Mouse (Mus musculus) cerebellum, postnatal 36 days (tissue): ENCODE results near the gene Ugt1a2.
"Not testable (repeated sequence)": the region's sequence is repeated elsewhere in the genome, so short reads cannot be mapped to it uniquely, and the experiment has no call there.

Source experiments
- DNase-seq, 2 experiments: peaks; one replicate each; pipeline ENCODE4 v3.0.0; 2021 to 2022; ENCODE audit warnings: mixed read lengths in 2 of 2

Ugt1a2 gene

GRCm38 (mm10) chr1:88218051-88218450 lies 17.6 kb downstream of the Ugt1a2 start:
- DNase-seq = no peak

- no peak for DNase-seq
Observed at GRCm38 (mm10) chr1:88218591-88218990, 18.2 kb downstream of the Ugt1a2 start.

GRCm38 (mm10) chr1:88219054-88219453 lies 18.7 kb downstream of the Ugt1a2 start:
- DNase-seq = no peak

- DNase-seq = no peak
Observed at GRCm38 (mm10) chr1:88220336-88220735, 19.9 kb downstream of the Ugt1a2 start.

DNA sequence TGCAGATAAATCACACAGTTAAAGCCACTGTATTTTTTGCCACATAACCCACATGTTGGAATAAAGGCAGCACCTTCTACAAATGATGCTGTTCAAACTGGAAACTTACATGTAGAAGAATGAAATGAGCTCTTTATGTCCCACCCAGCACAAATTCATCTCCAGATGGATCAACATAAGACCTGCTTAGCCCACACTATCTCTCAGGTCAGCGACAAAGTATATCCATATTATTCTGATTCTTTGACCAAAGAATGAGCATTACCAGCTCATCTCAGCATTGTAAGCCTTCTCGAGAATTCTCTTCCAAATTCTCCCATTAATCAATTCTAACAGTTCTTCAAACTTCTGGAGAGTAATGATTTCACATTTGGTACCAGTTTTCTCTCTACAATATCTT lies 21.8 kb downstream of the Ugt1a2 start:
- DNase-seq = no peak

- not testable (repeated sequence) for DNase-seq
Observed at GRCm38 (mm10) chr1:88223011-88223515, 22.7 kb downstream of the Ugt1a2 start.

DNA sequence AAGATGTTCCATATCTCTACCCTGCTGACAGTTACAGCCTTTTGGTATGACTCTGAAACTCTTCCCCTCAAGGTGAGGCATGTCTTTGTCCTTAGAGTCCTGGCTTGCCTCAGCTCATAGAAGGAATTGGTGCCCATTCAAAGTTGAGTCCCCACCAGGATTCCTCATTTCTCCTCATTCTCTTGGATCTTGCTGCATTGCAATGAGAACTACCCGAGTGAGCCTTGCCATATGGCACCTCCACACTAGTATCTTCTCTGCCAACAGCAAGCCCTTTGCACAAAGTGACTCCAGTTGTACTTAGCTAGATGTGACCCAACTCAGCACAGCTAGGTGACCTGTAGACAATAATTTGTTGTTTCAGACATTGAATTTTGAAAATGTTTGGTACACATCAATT lies 23.2 kb downstream of the Ugt1a2 start:
- DNase-seq = no peak

GRCm38 (mm10) chr1:88224029-88224776 lies 23.8 kb downstream of the Ugt1a2 start:
- DNase-seq = no peak

DNA sequence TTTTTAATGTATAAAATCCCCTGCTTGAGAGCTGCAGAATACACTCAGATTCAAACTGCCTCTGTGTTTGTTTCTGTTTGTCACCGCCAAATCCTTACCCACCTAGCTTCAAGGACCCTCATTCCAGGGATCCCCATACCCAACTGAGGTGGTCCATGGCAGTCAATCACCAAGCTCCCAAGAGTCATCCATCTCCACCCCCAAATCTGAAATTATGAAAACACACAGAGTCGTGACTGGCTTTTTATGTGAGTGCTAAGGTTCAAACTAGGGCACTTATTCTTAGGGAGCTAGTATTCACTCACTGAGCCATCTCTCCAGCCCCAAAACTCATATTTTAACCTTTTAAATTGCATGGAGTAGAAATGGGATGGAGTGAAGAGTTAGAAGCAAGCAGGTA lies 24.9 kb downstream of the Ugt1a2 start:
- not testable (repeated sequence) for DNase-seq

- DNase-seq = no peak
Observed at GRCm38 (mm10) chr1:88225741-88226140, 25.3 kb downstream of the Ugt1a2 start.

DNA sequence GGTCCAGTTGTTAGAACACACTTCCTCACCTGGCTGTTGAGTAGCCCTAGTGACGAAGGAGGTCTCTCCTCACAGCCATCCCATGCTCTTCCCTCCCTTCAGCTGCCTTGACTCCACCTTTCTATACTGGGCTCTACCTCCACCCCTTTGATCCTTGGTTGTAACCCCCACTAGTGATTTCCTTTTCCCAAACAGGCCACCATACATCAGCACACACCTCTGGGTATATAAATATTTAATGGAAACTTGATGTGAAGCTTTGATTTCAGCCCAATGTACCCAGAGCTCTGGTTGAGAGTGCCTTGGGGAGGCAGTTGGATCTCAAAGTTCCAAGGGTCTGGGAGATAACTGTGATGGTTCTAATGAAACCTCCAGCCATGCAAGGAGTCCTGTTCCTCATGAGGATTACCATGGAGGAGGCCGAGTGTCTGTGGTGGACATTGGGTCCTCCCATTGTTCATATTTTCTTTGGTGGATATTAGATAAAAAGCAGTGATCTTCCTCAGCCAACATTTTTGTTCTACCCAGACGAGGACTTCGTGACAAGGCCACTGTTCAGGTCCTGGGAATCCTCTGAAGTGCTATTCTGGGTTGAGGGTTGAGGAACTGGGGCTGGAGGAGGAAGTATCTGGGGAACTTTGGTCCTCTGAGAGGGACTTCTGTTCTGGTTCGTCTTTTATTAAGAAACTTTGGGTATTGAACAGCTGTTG lies 26.4 kb downstream of the Ugt1a2 start, which contains the start of gene Mroh2a:
Gene Mroh2a, plus strand, starts transcription at position 317 of the 710 bp plus-strand sequence.
- DNase-seq = no peak

GRCm38 (mm10) chr1:88227482-88227881 lies 27.1 kb downstream of the Ugt1a2 start:
- DNase-seq = no peak

- DNase-seq = no peak
Observed at GRCm38 (mm10) chr1:88228121-88228520, 27.7 kb downstream of the Ugt1a2 start.

GRCm38 (mm10) chr1:88229566-88229965 lies 29.2 kb downstream of the Ugt1a2 start:
- no peak for DNase-seq

DNA sequence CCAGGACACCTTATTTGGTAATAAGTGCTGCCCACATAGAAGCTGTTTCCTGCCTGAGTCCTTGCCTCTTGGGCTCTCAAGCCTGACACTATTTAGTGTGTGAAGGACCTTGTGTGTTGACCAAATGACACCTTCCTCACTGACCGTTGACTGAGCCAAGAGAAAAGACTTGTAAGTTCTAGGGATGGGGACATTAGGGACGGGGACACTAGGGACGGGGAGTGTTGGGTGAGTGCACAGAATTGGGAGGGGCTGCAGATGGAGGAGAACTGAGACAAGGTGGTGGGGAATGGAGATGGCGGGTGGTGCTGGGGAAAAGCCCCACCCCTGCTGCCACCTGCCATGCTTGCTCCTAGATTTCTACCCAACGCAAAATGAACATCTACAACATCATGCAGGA lies 29.6 kb downstream of the Ugt1a2 start:
- no peak for DNase-seq

DNA sequence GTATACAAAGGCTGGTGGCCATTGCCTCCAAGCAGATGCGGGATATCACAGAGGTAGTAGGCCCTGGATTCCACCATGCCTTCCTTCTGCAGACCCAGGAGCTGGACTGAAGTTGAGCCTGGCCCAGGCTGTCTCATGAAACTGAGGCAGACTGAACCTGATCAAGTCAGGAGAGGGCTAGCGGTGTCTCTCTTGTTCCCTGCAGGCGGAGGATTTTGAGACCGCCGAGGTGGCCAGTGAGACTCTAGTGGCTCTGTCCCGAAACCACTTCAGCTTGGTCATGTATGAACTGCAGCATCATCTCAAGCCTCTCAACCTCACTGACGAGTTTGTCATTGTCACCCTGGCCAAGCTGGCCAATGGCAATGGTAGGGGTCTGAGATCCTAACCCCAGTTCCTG lies 30.0 kb downstream of the Ugt1a2 start:
- DNase-seq = no peak

- DNase-seq = no peak
Observed at GRCm38 (mm10) chr1:88230981-88231802, 30.8 kb downstream of the Ugt1a2 start.

- no peak for DNase-seq
Observed at GRCm38 (mm10) chr1:88231803-88232499, 31.6 kb downstream of the Ugt1a2 start.

DNA sequence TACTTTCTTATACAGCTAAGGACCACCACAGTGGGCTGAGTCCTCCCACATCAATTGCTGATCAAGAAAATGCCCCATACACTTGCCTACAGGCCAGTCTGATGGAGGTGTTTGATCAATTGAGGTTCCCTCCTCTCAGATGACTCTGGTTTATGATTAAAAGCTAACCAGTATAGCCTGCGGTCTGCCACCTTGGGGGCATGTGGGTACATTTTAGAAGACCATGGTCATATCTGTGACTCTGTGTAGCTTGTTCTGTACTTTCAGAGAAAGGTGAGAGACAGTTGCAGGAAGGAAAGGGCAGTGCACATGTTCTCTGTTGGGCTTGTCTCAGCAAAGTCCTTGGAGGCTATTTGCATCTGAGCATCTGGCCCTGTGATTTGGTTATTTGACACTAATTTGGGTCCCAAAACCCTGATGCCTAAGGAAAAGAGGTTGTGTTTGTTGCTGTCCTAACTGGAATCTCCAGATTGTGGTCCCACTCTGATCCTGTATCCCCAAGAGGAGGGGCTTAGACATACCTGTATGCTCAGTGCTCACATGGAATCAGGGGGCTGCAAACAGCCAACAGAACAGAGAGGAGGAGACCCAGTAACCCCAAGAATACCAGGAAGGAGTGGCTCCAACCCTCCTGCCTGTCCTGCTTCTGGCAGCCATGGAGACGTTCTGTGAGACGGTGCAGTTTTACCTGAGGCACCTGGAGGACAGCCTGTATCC lies 32.4 kb downstream of the Ugt1a2 start:
- no peak for DNase-seq

GRCm38 (mm10) chr1:88233421-88234247 lies 33.2 kb downstream of the Ugt1a2 start:
- no peak for DNase-seq

- no peak for DNase-seq
Observed at GRCm38 (mm10) chr1:88234248-88234610, 33.8 kb downstream of the Ugt1a2 start.
